Mouse (Mus musculus): ENCODE results near the gene Pop5. TPM values are rescaled to one million over a fixed set of nuclear protein-coding genes. Genes with fewer than 3 reads are reported as not detected.

Gene Pop5
- polyA plus RNA-seq, 1 experiment from 2014 or later: 114 TPM

Other genes with a start within 250 kb of the Pop5 start
- 12.5 and 13.1 TPM in 2 replicates for gene Sppl3, start 224.7 kb upstream of the Pop5 start, polyA plus RNA-seq (2016; fragmentation: Nextera tagmentation; extraction: Ambion mirVana)
- gene Gm10401, start 137.5 kb upstream of the Pop5 start, polyA plus RNA-seq (2016; fragmentation: Nextera tagmentation; extraction: Ambion mirVana): 20.8 and 25.5 TPM in 2 replicates
- gene Acads, start 116.5 kb upstream of the Pop5 start, polyA plus RNA-seq (2016; fragmentation: Nextera tagmentation; extraction: Ambion mirVana): 72.6 and 78.7 TPM in 2 replicates
- 63.5 and 68.7 TPM in 2 replicates for gene Unc119b, start 100.9 kb upstream of the Pop5 start, polyA plus RNA-seq (2016; fragmentation: Nextera tagmentation; extraction: Ambion mirVana)
- gene Mlec, start 77.7 kb upstream of the Pop5 start, polyA plus RNA-seq (2016; fragmentation: Nextera tagmentation; extraction: Ambion mirVana): 73.6 and 80.6 TPM in 2 replicates
- 1.3 and 1.4 TPM in 2 replicates for gene Cabp1, start 41.5 kb upstream of the Pop5 start, polyA plus RNA-seq (2016; fragmentation: Nextera tagmentation; extraction: Ambion mirVana)
- gene Rnf10, start 37.1 kb downstream of the Pop5 start, polyA plus RNA-seq (2016; fragmentation: Nextera tagmentation; extraction: Ambion mirVana): 129 and 138 TPM in 2 replicates
- 52.2 and 55.9 TPM in 2 replicates for gene Coq5, start 43.8 kb downstream of the Pop5 start, polyA plus RNA-seq (2016; fragmentation: Nextera tagmentation; extraction: Ambion mirVana)
- gene Dynll1, start 65.2 kb downstream of the Pop5 start, polyA plus RNA-seq (2016; fragmentation: Nextera tagmentation; extraction: Ambion mirVana): 1,787 and 1,839 TPM in 2 replicates
- 391 and 411 TPM in 2 replicates for gene Srsf9, start 91.3 kb downstream of the Pop5 start, polyA plus RNA-seq (2016; fragmentation: Nextera tagmentation; extraction: Ambion mirVana)
- gene Gatc, start 105.3 kb downstream of the Pop5 start, polyA plus RNA-seq (2016; fragmentation: Nextera tagmentation; extraction: Ambion mirVana): 34.8 and 38.0 TPM in 2 replicates
- gene Triap1, start 105.4 kb downstream of the Pop5 start, polyA plus RNA-seq (2016; fragmentation: Nextera tagmentation; extraction: Ambion mirVana): 54.2 and 55.7 TPM in 2 replicates
- gene Cox6a1, start 113.1 kb downstream of the Pop5 start, polyA plus RNA-seq (2016; fragmentation: Nextera tagmentation; extraction: Ambion mirVana): 716 and 739 TPM in 2 replicates
- gene Msi1, start 193.8 kb downstream of the Pop5 start, polyA plus RNA-seq (2016; fragmentation: Nextera tagmentation; extraction: Ambion mirVana): 86.3 and 111 TPM in 2 replicates
- not detected in 2 replicates for gene Pla2g1b, start 230.4 kb downstream of the Pop5 start, polyA plus RNA-seq (2016; fragmentation: Nextera tagmentation; extraction: Ambion mirVana)
- gene Sirt4, start 248.9 kb downstream of the Pop5 start, polyA plus RNA-seq (2016; fragmentation: Nextera tagmentation; extraction: Ambion mirVana): 14.5 and 16.0 TPM in 2 replicates